Mouse (Mus musculus): ENCODE results near the gene Plcd4.
A peak's percentile ranks its signal among the peaks of the same experiment; 100 is the strongest.
"Not testable (repeated sequence)": the region's sequence is repeated elsewhere in the genome, so short reads cannot be mapped to it uniquely, and the experiment has no call there.

Gene Plcd4

GRCm38 (mm10) chr1:74542451-74542961 is at the start of gene Plcd4:
Gene Plcd4, plus strand, starts transcription at chr1:74542888.
- no peak for DNase-seq

GRCm38 (mm10) chr1:74501106-74501505 is 41.6 kb upstream of the Plcd4 start:
- no peak for DNase-seq

- no peak for DNase-seq
These were observed 37.3 kb upstream of the Plcd4 start for GRCm38 (mm10) chr1:74505393-74505720.

GRCm38 (mm10) chr1:74505721-74506464 is 36.8 kb upstream of the Plcd4 start, which contains the start of gene Cnot9:
Gene Cnot9, plus strand, starts transcription at chr1:74506058.
- DNase-seq, result peak; percentile 100

GRCm38 (mm10) chr1:74506471-74506881 is 36.2 kb upstream of the Plcd4 start:
- no peak for DNase-seq

- no peak for DNase-seq
These were observed 34.9 kb upstream of the Plcd4 start for GRCm38 (mm10) chr1:74507780-74508179.

GRCm38 (mm10) chr1:74511306-74511705 is 31.4 kb upstream of the Plcd4 start:
- no peak for DNase-seq

- not testable (repeated sequence) for DNase-seq
These were observed 29.7 kb upstream of the Plcd4 start for GRCm38 (mm10) chr1:74512999-74513398.

GRCm38 (mm10) chr1:74519875-74520274 is 22.8 kb upstream of the Plcd4 start:
- no peak for DNase-seq

- DNase-seq, result no peak
These were observed 17.9 kb upstream of the Plcd4 start for GRCm38 (mm10) chr1:74524746-74525145.

- DNase-seq, result no peak
These were observed 14.1 kb upstream of the Plcd4 start for GRCm38 (mm10) chr1:74528589-74528988.

GRCm38 (mm10) chr1:74538650-74539049 is 4.0 kb upstream of the Plcd4 start:
- DNase-seq, result no peak

- no peak for DNase-seq
These were observed 1.5 kb downstream of the Plcd4 start, which contains the start of gene Usp37 for GRCm38 (mm10) chr1:74544184-74544583. Gene Usp37, minus strand, starts transcription at chr1:74544284.

- no peak for DNase-seq
These were observed 16.4 kb downstream of the Plcd4 start for GRCm38 (mm10) chr1:74559061-74559460.

GRCm38 (mm10) chr1:74565834-74566233 is 23.1 kb downstream of the Plcd4 start:
- DNase-seq, result no peak

GRCm38 (mm10) chr1:74569739-74570719 is 27.3 kb downstream of the Plcd4 start:
- no peak for DNase-seq

- no peak for DNase-seq
These were observed 39.9 kb downstream of the Plcd4 start for GRCm38 (mm10) chr1:74582621-74583020.

GRCm38 (mm10) chr1:74584616-74585398 is 42.1 kb downstream of the Plcd4 start:
- no peak for DNase-seq

- no peak for DNase-seq
These were observed 44.6 kb downstream of the Plcd4 start for GRCm38 (mm10) chr1:74587233-74587772.

GRCm38 (mm10) chr1:74587773-74588445 is 45.2 kb downstream of the Plcd4 start, which contains the start of the genes Zfp142 and Bcs1l:
Gene Zfp142, minus strand, starts transcription at chr1:74588246.
Gene Bcs1l, plus strand, starts transcription at chr1:74588289.
- DNase-seq, result peak; percentile 99

GRCm38 (mm10) chr1:74594434-74594833 is 51.7 kb downstream of the Plcd4 start:
- DNase-seq, result no peak

Data from thymus, postnatal 14 days (tissue).